Mouse (Mus musculus) liver, embryonic 13.5 days (tissue): ENCODE measurements at regions not wholly inside any gene's neighbourhood (a gene's known extent, or its start where the extent isn't known, plus 50 kb on each side); places are given as distances from the start of the nearest gene placed in this dataset.

Experiments used
- ATAC-seq: fragments of 200-750 bp; cut with Nextera tagmentation; 2 replicates; pipeline ENCODE4 v1.8.0; 2017; ENCODE audit warnings: low read depth, mild to moderate bottlenecking, moderate number of reproducible peaks, moderate library complexity
- DNase-seq: peaks from one replicate; pipeline ENCODE4 v3.0.0; 2022
- H3K27ac ChIP-seq: fragments of 300-500 bp; sonication (generic); 2 replicates; pipeline ENCODE4 v1.5.1; 2015; ENCODE audit warnings: moderate library complexity, mild to moderate bottlenecking, inconsistent platforms
- H3K27me3 ChIP-seq: fragments of 300-500 bp; sonication (generic); 2 replicates; pipeline ENCODE4 v1.6.1; 2015; ENCODE audit warnings: mild to moderate bottlenecking, inconsistent platforms
- H3K36me3 ChIP-seq: fragments of 300-500 bp; sonication (generic); 2 replicates; pipeline ENCODE4 v1.6.1; 2015; ENCODE audit warnings: mild to moderate bottlenecking, inconsistent platforms
- H3K4me1 ChIP-seq: fragments of 300-500 bp; sonication (generic); replicated peaks from 2 replicates; pipeline ENCODE4 v1.6.1; 2015; ENCODE audit warnings: inconsistent platforms
- H3K4me2 ChIP-seq: fragments of 300-500 bp; sonication (generic); 2 replicates; pipeline ENCODE4 v1.6.1; 2015; ENCODE audit warnings: inconsistent platforms, mild to moderate bottlenecking, moderate library complexity
- H3K4me3 ChIP-seq: fragments of 300-500 bp; sonication (generic); replicated peaks from 2 replicates; pipeline ENCODE4 v1.5.1; 2015; ENCODE audit warnings: mild to moderate bottlenecking, inconsistent platforms
- H3K9ac ChIP-seq: fragments of 300-500 bp; sonication (generic); 2 replicates; pipeline ENCODE4 v1.6.1; 2015; ENCODE audit warnings: mild to moderate bottlenecking, inconsistent platforms
- H3K9me3 ChIP-seq: fragments of 300-500 bp; sonication (generic); replicated peaks from 2 replicates; pipeline ENCODE4 v1.6.1; 2016; ENCODE audit warnings: inconsistent platforms
- WGBS: fragments of 180-500 bp; shearing (Covaris S2); methylation state at CpG from one replicate; pipeline ENCODE4 v1.1.7; 2015; ENCODE audit not compliant: insufficient replicate concordance; 5-methylcytosine and 5-hydroxymethylcytosine counted together

- H3K27ac ChIP-seq: no peak overlapping the region
- 56% methylated on average over 4 of the region's 4 CpGs for WGBS
- DNase-seq: no peak
These were observed 657.0 kb downstream of the Slc22a22 start for GRCm38 (mm10) chr15:56820256-56820976.

GRCm38 (mm10) chr15:56818158-56818690 is 659.2 kb downstream of the Slc22a22 start:
- Histone ChIP-seq H3K4me1 (no peaks in the 10 kb centered on the region), H3K27me3 (no peaks in the 10 kb centered on the region), H3K27ac (no peak overlapping the region), H3K4me2 (no peak overlapping the region), H3K4me3 (no peak overlapping the region), H3K9me3 (no peaks in the 10 kb centered on the region), H3K36me3 (no peaks in the 10 kb centered on the region), H3K9ac (no peak overlapping the region)
- ATAC-seq: no peak
- WGBS: 44% methylated on average over 4 of the region's 4 CpGs
- DNase-seq: no peak

More at GRCm38 (mm10) chr15:56820256-56820976, 657.0 kb downstream of the Slc22a22 start:
- no peak overlapping the region for H3K4me2 ChIP-seq
- H3K36me3 ChIP-seq: no peaks in the 10 kb centered on the region
- no peak overlapping the region for H3K4me3 ChIP-seq
- no peaks in the 10 kb centered on the region for H3K27me3 ChIP-seq
- no peaks in the 10 kb centered on the region for H3K4me1 ChIP-seq
- no peaks in the 10 kb centered on the region for H3K9me3 ChIP-seq
- no peak overlapping the region for H3K9ac ChIP-seq
- no peak for ATAC-seq

- Histone ChIP-seq H3K9ac (no peak overlapping the region), H3K4me2 (no peak overlapping the region), H3K4me1 (no peaks in the 10 kb centered on the region), H3K27ac (no peak overlapping the region), H3K9me3 (no peaks in the 10 kb centered on the region), H3K27me3 (no peaks in the 10 kb centered on the region), H3K36me3 (no peaks in the 10 kb centered on the region), H3K4me3 (no peak overlapping the region)
- WGBS: 72% methylated on average over 5 of the region's 5 CpGs
- DNase-seq: no peak
- no peak for ATAC-seq
These were observed 659.9 kb downstream of the Slc22a22 start for GRCm38 (mm10) chr15:56817204-56818157.

- Histone ChIP-seq H3K4me3 (no peak overlapping the region), H3K36me3 (no peaks in the 10 kb centered on the region), H3K4me2 (no peak overlapping the region), H3K9ac (no peak overlapping the region), H3K27ac (no peak overlapping the region), H3K9me3 (no peaks in the 10 kb centered on the region), H3K27me3 (no peaks in the 10 kb centered on the region), H3K4me1 (no peaks in the 10 kb centered on the region)
- ATAC-seq (no peak), DNase-seq (no peak)
- WGBS: 12% methylated on average over 5 of the region's 5 CpGs
These were observed 663.5 kb downstream of the Slc22a22 start for GRCm38 (mm10) chr15:56813876-56814275.

GRCm38 (mm10) chr15:56810151-56810550 is 667.3 kb downstream of the Slc22a22 start:
- Histone ChIP-seq H3K4me1 (no peaks in the 10 kb centered on the region), H3K4me3 (no peak overlapping the region), H3K9me3 (no peaks in the 10 kb centered on the region), H3K27ac (no peak overlapping the region), H3K27me3 (no peaks in the 10 kb centered on the region), H3K9ac (no peak overlapping the region), H3K36me3 (no peaks in the 10 kb centered on the region), H3K4me2 (no peak overlapping the region)
- DNase-seq (peak; percentile 6), ATAC-seq (no peak)
- WGBS: 42% methylated on average over 13 of the region's 13 CpGs

- Histone ChIP-seq H3K4me3 (no peak overlapping the region), H3K27ac (no peak overlapping the region), H3K36me3 (no peaks in the 10 kb centered on the region), H3K27me3 (no peaks in the 10 kb centered on the region), H3K9ac (no peak overlapping the region), H3K4me1 (no peaks in the 10 kb centered on the region), H3K4me2 (no peak overlapping the region), H3K9me3 (no peaks in the 10 kb centered on the region)
- 67% methylated on average over 5 of the region's 5 CpGs for WGBS
- ATAC-seq: no peak
- no peak for DNase-seq
These were observed 669.8 kb downstream of the Slc22a22 start for GRCm38 (mm10) chr15:56807611-56808010.

- Histone ChIP-seq H3K9me3 (no peaks in the 10 kb centered on the region), H3K4me3 (no peak overlapping the region), H3K9ac (no peak overlapping the region), H3K36me3 (no peaks in the 10 kb centered on the region), H3K27ac (no peak overlapping the region), H3K4me1 (no peaks in the 10 kb centered on the region), H3K27me3 (no peaks in the 10 kb centered on the region), H3K4me2 (no peak overlapping the region)
- no peak for ATAC-seq
- no peak for DNase-seq
- WGBS: 72% methylated on average over 2 of the region's 2 CpGs
These were observed 675.5 kb downstream of the Slc22a22 start for GRCm38 (mm10) chr15:56801933-56802332.

GRCm38 (mm10) chr15:56775431-56775830 is 702.0 kb downstream of the Slc22a22 start:
- H3K9ac ChIP-seq: no peak overlapping the region
- ATAC-seq: no peak

GRCm38 (mm10) chr15:56774648-56775393 is 702.6 kb downstream of the Slc22a22 start:
- Histone ChIP-seq H3K4me1 (no peaks in the 10 kb centered on the region), H3K4me3 (no peak overlapping the region), H3K27ac (no peak overlapping the region), H3K9ac (no peak overlapping the region), H3K27me3 (no peaks in the 10 kb centered on the region), H3K36me3 (no peaks in the 10 kb centered on the region), H3K4me2 (no peak overlapping the region), H3K9me3 (no peaks in the 10 kb centered on the region)
- no peak for ATAC-seq
- no peak for DNase-seq
- 38% methylated on average over 9 of the region's 9 CpGs for WGBS

More at GRCm38 (mm10) chr15:56775431-56775830, 702.0 kb downstream of the Slc22a22 start:
- H3K27me3 ChIP-seq: no peaks in the 10 kb centered on the region
- no peak for DNase-seq
- 55% methylated on average over 5 of the region's 5 CpGs for WGBS
- H3K27ac ChIP-seq: no peak overlapping the region
- H3K9me3 ChIP-seq: no peaks in the 10 kb centered on the region
- H3K4me3 ChIP-seq: no peak overlapping the region
- no peaks in the 10 kb centered on the region for H3K4me1 ChIP-seq
- no peak overlapping the region for H3K4me2 ChIP-seq
- no peaks in the 10 kb centered on the region for H3K36me3 ChIP-seq

GRCm38 (mm10) chr15:56766356-56766755 is 711.1 kb downstream of the Slc22a22 start:
- Histone ChIP-seq H3K4me3 (no peak overlapping the region), H3K4me2 (no peak overlapping the region), H3K27me3 (no peaks in the 10 kb centered on the region), H3K9me3 (no peaks in the 10 kb centered on the region), H3K27ac (no peak overlapping the region), H3K4me1 (no peaks in the 10 kb centered on the region), H3K36me3 (no peaks in the 10 kb centered on the region), H3K9ac (no peak overlapping the region)
- ATAC-seq (no peak), DNase-seq (no peak)
- WGBS: 60% methylated on average over 6 of the region's 6 CpGs

GRCm38 (mm10) chr15:56764957-56765482 is 712.4 kb downstream of the Slc22a22 start:
- Histone ChIP-seq H3K9me3 (no peaks in the 10 kb centered on the region), H3K36me3 (no peaks in the 10 kb centered on the region), H3K27ac (no peak overlapping the region), H3K4me1 (no peaks in the 10 kb centered on the region), H3K27me3 (no peaks in the 10 kb centered on the region), H3K4me3 (no peak overlapping the region), H3K4me2 (no peak overlapping the region), H3K9ac (no peak overlapping the region)
- ATAC-seq (no peak), DNase-seq (no peak)
- 32% methylated on average over 9 of the region's 9 CpGs for WGBS
